Mouse (Mus musculus) heart, postnatal 36 days (tissue): ENCODE data around the gene Olfr1351. TPM values are rescaled to one million over a fixed set of nuclear protein-coding genes. Genes with fewer than 3 reads are reported as not detected.
"Not testable (repeated sequence)": the region's sequence is repeated elsewhere in the genome, so short reads cannot be mapped to it uniquely, and the experiment has no call there.

Experiments used
- DNase-seq, 2 experiments: peaks; one replicate each; pipeline ENCODE4 v3.0.0; 2021 to 2022
- intact Hi-C: fragments of 180-260 bp; cut with DNase I; formaldehyde crosslinking; loops from one replicate; pipeline ENCODE4 v1.15.1; 2025
- total RNA-seq, 2 experiments: library from RNA; stranded (reverse); gene quantifications; 2 replicates each; pipeline ENCODE4 v1.2.3; 2021

Gene Olfr1351
- total RNA-seq = not detected

GRCm38 (mm10) chr10:79012172-79012571 lies at the start of gene Olfr1351:
Gene Olfr1351, plus strand, starts transcription at chr10:79012472.
- intact Hi-C loops = no loop called here
- no peak for DNase-seq

GRCm38 (mm10) chr10:78963009-78963408 lies 49.3 kb upstream of the Olfr1351 start, which contains the start of gene Olfr1353:
Gene Olfr1353, plus strand, starts transcription at chr10:78963309.
- DNase-seq, intact Hi-C loops: not testable (repeated sequence)

- intact Hi-C loops = no loop called here
Observed at GRCm38 (mm10) chr10:78980750-78981149, 31.5 kb upstream of the Olfr1351 start, which contains the start of gene Olfr1352. Gene Olfr1352, plus strand, starts transcription at chr10:78981050.

GRCm38 (mm10) chr10:79028441-79028840 lies 16.2 kb downstream of the Olfr1351 start, which contains the start of gene Olfr57:
Gene Olfr57, plus strand, starts transcription at chr10:79028741.
- no peak for DNase-seq
- intact Hi-C loops = no loop called here

More at GRCm38 (mm10) chr10:78980750-78981149, 31.5 kb upstream of the Olfr1351 start, which contains the start of gene Olfr1352:
- no peak for DNase-seq

DNA sequence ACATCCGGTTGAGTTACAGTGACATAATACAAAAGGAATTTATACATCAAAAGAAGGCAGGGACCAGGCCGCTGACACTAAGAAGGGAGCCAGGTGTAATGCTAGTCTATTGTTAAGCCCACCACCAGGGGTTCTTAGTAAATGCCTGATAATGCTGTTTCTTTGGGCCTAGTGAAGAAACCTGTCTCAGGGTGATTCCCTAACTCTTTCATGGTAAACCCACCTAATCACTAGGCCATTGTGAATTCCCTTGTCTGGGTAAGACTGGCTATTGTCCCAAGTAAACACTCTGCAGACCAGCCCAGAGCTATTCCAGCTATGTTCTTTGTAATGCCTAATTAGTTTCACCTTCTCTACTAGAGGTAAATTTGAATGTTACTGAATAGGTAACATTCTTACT lies 30.2 kb downstream of the Olfr1351 start:
- DNase-seq, intact Hi-C loops: not testable (repeated sequence)

- intact Hi-C loops, DNase-seq: not testable (repeated sequence)
Observed at GRCm38 (mm10) chr10:79057370-79057769, 45.1 kb downstream of the Olfr1351 start.

Other genes starting within 250 kb of the Olfr1351 start
- gene Slc1a6, start 232.0 kb upstream of the Olfr1351 start, total RNA-seq = under 1 TPM in 1 of 2 experiments, not detected in 1; 0.30 TPM
- gene Olfr1356, start 160.3 kb upstream of the Olfr1351 start, total RNA-seq = not detected
- gene Olfr1355, start 136.9 kb upstream of the Olfr1351 start, total RNA-seq = not detected
- not detected for gene Olfr1354, start 99.3 kb upstream of the Olfr1351 start, total RNA-seq
- not detected for gene Olfr8, start 61.8 kb upstream of the Olfr1351 start, total RNA-seq
- not detected for gene Olfr1353, start 49.2 kb upstream of the Olfr1351 start, total RNA-seq
- not detected for gene Olfr1352, start 31.4 kb upstream of the Olfr1351 start, total RNA-seq
- not detected for gene Olfr57, start 16.3 kb downstream of the Olfr1351 start, total RNA-seq
- 10 to 100 TPM; 12.5 to 12.8 TPM for gene 2610008E11Rik, start 85.1 kb downstream of the Olfr1351 start, total RNA-seq
- gene Vmn2r80, start 136.3 kb downstream of the Olfr1351 start, total RNA-seq = not detected
- not detected for gene Vmn2r81, start 235.2 kb downstream of the Olfr1351 start, total RNA-seq